Mouse (Mus musculus) spleen, adult 12 weeks (tissue): ENCODE measurements around the gene Gne.
"Not testable (repeated sequence)": the region's sequence is repeated elsewhere in the genome, so short reads cannot be mapped to it uniquely, and the experiment has no call there.

ENCODE experiments used
- DNase-seq: peaks from one replicate; pipeline ENCODE4 v3.0.0; 2022; ENCODE audit warnings: low spot score

Gene Gne

GRCm38 (mm10) chr4:44072873-44073441 is 11.0 kb downstream of the Gne start:
- DNase-seq = no peak

DNA sequence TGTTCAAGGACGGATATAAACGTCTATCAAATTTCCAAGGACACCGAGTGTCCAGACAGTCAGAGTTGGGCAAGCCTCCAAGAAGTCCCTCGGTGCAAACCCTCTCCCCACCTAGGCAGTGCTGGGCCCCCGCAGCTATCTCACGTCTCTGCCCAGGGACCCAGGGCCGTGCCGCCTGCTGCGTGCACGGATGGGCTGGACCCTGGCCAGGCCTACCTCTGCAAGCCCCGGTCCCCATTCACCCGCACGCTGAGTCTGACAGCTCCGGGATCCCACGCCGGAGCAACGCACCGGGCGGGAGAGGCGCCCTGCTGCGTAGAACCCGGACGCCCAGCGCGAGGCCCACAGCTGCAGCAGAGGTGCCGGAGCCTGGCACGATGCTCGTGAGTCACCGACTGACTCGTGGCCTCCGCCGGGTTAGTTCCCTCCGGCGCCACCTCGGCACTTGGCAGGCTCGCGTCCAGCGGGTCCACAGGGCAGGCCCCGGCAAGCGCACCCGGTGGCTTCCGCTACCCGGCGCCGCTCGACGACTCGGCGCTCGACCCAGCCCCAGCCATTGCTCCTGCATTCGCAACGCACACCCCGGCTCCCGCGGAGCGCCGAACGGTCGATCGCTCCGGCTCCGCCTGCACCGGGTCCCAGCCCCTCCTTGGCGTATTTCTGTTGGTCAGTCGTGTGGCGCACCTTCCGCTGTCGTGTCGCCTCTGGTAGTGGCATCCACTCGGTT is 11.7 kb downstream of the Gne start:
- DNase-seq = peak; percentile 78

DNA sequence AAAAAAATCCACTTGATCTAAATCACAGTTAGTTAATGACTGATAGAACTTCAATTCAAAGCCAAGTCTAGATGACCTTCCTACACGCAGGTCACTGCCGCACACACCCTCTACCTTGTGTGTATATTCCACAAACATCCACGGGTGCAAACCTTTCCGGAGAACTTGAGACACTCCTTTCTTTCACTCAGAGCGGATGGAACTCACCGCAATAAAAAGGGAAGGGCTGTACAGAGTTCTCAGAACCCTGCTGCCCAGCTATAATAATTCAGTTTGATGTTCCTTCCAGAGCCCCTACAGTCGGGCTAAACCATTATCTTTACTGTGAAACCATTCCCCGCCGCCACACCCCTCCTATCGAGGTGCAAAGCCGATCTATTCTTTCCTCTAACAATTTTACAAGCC is 12.2 kb downstream of the Gne start:
- DNase-seq = no peak

DNA sequence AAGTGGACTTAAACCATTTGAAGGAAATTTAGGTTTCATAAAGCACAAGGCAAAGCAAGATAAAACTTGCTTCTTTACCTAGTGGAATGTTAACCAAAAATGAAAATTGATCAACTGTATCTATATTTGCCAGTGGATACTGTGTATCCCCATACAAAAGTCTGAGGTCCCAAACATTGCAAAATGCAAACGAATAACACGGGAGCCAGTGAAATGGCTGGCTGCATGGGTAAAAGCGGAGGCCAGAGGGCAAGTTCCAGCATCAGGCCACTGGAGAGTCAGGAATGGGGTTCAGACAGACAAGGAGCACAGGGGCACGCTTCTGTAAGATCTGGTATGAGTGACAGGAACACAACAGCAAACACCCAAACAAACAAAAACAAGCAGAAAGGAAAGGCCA is 13.3 kb downstream of the Gne start:
- no peak for DNase-seq

GRCm38 (mm10) chr4:44069411-44069810 is 14.6 kb downstream of the Gne start:
- DNase-seq = no peak

DNA sequence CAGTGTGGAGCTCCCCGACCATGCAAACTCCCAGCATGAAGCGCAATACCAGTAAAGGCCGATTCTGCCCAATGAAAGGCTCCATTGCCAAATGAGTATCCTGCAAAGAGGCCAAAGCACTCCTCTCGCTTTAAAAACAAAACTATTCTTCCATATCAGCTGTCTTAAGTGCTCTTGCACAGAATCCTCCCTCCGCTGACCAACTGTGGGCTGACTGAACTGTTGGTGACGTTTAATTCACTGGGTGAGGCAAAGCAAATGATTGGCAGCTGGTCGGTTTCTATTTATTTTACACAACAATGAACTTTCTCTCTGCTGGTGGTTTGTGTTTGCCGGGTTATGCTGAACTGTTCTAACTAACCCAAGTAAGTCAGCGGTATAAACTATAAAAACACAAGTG is 15.2 kb downstream of the Gne start:
- DNase-seq = no peak

DNA sequence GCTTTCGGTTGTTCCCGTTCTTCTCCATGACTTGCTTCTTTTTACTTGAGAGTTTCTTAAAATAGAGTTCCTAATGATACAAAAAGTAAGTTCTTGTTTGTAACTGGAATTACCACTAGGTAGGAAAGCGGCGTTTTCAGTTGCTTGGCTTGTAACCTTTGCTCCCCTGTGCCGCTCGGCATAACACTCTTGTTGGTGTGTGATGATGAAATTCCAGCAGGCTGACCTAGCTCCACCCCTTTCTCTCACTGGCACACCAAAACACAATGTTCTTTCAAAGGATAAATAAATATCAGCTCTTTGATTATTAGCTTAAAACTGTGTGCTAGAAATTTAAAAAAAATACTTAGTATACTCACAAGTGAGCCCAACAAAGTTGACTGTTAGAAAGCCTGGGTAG is 17.1 kb downstream of the Gne start:
- no peak for DNase-seq

DNA sequence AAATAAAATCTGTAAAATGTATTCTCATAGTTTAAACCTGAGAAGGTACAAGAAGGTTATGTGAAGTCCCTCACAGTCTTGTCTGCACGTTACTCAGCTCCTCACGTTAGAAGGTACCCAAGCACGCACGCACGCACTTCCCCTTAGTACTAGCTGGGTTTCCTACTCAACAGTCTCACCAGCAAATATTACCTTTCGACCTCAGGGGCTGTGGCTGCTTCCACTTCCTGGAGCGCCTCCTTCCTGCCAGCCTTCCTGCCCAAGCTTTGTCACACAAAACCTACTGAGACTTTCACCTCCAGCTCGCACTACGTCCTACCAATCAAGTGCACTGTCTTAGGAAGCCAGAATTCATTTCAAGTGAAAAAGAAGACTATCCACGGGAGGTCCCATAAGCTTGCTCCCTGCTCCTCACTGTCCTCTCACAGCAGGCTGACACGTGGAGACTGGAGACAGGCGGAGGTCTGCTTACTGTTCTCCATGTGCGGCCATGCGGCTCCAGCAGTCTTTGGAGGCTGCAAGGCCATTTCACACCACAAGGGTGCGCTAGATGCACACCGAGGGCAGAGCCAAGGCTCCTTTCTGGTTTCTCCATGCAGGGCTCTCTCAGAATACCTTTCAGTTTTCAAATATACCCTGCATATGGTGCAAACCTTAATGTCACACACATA is 18.5 kb downstream of the Gne start:
- DNase-seq = peak; percentile 81

GRCm38 (mm10) chr4:44062816-44063215 is 21.2 kb downstream of the Gne start:
- no peak for DNase-seq

- DNase-seq = no peak
These were observed 21.9 kb downstream of the Gne start for GRCm38 (mm10) chr4:44062062-44062461.

DNA sequence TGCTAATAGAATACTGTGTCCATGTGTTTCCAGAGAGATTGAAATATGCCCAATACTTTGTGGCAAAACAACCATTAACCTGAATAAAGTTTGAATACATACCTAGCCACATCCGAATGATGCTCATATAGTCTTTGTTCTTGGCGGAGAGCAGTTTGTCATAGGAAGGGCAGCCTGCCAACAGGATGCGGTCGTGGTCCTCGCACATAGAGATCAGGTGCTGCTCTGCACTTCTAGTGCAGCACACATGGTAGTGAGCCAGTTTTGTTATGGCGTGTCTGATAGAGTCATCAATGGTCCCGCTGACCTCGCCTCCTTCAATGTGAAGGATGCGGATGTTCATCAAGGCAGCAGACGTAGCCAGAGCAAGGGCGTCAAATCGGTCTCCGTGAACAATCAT is 24.3 kb downstream of the Gne start:
- DNase-seq = no peak

GRCm38 (mm10) chr4:44049812-44050211 is 34.2 kb downstream of the Gne start:
- DNase-seq = no peak

GRCm38 (mm10) chr4:44046066-44046465 is 37.9 kb downstream of the Gne start:
- DNase-seq = no peak

DNA sequence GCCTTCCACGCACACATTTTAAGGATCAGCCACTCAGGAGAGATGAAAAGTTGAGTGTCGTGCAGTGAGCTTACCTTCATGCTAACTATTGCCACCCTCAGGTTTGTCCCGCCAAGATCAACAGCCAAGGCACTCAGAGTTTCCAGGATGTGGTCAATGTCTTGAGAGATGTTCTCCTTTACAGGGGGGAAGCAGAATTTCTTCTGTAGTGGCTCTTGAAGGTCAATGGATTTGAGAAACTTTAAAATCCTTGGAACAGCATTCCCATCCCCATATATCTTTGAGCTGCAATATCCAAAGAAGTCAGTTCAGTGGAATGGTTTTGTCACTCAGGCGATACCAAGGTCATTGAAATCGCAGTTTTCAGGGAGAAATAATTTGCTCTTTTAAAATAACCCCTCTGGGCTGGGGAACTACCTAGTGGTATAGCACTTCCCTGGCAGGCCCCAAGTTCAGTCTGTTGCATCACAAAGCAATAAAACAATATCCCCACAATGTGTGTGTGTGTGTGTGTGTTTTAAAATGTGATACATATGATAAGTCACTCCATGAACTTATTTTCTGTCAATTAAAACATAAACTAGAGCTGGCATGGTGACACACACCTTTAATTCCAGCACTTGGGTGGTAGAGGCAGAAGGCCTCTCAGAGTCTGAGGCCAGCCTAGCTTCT is 39.2 kb downstream of the Gne start:
- no peak for DNase-seq

DNA sequence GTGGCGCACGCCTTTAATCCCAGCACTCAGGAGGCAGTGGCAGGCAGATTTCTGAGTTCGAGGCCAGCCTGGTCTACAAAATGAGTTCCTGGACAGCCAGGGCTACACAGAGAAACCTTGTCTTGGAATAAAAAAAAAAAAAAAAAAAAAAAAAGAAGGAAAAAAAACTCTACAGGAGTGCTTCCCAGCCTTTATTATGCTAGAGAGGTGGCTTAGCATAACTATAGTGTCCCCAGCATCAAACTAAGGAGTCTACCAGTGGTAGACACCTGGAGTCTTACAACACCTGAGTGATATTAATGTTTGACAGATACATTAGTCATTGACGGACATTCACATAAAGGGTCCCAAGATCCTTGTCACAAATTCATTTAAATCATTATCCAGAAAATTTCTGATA is 40.8 kb downstream of the Gne start:
- not testable (repeated sequence) for DNase-seq

GRCm38 (mm10) chr4:44042429-44042828 is 41.5 kb downstream of the Gne start:
- DNase-seq = no peak

DNA sequence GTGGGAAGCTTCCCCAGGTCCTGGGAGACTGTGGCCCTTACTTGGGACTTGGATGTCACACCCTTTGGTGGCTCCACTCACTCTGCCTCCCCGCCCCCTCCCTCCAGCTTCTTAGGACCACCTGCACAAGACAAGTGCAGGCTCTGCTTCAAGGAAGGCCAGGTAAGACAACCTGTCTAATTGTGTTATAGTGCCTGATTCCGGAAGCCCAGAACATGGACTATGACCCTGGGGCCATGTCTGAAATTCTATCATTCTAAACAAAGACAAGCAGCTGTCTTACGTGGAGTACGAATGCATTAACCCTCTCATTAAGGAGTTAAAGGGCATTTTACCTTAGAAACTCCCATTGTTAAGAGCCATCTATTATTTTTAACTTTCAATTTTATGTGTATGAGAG is 43.2 kb downstream of the Gne start:
- no peak for DNase-seq

DNA sequence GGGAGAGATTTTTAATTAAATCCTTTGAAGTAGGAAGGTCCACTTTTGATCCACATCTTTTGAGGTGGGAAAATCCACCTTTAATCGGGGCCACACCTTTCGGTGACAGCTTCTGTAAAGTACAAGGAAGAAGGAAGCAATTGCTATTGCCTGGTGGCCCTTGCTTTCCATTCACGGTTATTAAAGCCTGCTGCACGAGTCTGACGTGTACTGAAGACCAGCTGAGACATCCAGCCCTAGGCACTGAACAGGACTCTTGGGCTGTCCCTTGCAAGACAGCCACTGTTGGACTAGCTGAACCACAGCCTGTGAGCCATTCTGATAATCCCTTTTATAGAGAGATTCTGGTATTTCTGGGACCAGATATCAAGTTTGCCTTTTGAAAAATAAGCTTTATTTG is 47.5 kb downstream of the Gne start:
- DNase-seq = no peak

DNA sequence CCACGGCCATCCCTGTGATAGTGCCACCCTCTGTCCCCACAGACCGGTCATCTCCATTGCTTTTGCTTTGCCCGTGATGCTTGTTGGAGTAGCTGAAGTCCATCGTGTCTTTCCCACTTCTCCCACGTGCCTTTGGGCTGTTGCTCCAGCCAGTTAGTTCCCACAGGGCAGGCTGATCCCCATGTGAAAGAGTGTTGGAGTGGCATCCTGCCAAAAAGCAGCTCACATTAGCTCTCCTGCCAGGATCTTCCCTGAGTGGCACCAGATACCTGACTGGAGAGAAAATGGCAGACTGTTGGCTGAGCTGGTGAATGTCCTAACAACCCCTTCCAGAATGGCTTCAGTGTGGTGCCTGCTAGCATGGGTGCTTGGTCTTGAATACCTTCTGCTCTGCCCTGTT is 52.5 kb downstream of the Gne start:
- no peak for DNase-seq

DNA sequence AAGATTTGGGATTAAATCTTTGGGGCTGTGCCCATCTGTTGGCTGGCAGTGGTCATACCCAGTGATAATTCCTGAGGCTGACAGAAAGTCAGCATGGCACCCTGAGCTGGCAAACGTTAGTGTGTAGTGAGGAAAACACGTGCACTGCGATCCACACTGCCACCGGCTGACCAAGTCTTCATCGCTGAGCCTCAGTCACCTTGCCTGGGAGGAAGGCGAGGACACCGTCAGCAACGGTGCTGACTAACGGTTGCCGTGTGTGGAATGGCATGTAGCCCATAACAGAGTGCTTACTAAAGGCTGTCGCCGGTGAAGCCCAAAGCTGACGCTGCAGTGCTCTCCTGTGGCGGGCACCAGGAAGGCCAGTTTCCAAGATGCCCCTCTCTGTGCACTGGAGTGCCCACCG is 54.3 kb downstream of the Gne start:
- DNase-seq = no peak

DNA sequence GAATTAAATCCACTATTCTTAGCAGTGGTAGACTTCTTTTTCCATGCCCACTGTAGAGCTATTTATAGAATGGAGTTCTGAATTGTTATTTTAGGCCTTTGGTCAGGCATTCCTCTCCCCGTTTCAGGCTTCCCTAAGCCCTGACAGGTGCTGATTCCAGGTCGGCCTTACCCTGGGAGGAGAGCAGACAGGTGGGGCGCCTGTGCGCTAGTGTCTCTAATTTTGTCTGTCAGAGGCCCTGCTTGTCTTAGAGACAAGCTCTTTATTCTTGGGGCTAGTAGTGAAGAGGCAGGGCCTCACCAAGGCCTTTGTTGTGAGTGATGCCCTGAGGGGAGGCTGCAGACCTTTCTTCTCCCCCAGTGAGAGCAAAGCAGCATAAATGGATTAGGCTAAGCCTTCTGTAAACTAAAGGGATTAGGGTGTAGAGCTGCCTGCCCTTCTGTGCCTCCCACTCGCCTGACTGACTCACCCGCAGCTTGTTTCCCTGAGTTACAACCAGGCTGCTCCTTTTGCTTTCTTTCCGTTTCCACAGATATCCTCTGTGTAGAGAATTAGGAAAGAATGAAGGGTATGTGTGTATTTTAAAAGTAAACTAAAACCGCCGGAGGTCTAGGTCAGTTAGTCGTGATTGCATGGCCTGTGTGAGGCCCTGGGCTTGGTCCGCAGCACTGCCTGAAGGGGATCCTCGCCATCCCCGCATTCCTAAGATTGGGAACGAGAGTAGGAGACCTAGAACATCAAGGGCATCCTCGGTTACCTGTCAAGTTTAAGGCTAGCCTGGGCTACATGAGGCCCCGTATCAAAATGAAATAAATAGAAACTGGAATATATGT is 55.5 kb downstream of the Gne start:
- no peak for DNase-seq

GRCm38 (mm10) chr4:44025570-44025969 is 58.4 kb downstream of the Gne start:
- no peak for DNase-seq
